Mouse (Mus musculus) stomach, postnatal 0 days (tissue): ENCODE results near the gene Mrps17.

Experiments
- CTCF ChIP-seq: IDR thresholded peaks from 2 replicates; pipeline ENCODE4 v1.5.1; 2016; ENCODE audit warnings: antibody characterized with exemption, low read depth, mild to moderate bottlenecking, moderate library complexity
- EP300 ChIP-seq: optimal IDR thresholded peaks from 2 replicates; pipeline ENCODE3; 2016; ENCODE audit warnings: antibody characterized with exemption

DNA sequence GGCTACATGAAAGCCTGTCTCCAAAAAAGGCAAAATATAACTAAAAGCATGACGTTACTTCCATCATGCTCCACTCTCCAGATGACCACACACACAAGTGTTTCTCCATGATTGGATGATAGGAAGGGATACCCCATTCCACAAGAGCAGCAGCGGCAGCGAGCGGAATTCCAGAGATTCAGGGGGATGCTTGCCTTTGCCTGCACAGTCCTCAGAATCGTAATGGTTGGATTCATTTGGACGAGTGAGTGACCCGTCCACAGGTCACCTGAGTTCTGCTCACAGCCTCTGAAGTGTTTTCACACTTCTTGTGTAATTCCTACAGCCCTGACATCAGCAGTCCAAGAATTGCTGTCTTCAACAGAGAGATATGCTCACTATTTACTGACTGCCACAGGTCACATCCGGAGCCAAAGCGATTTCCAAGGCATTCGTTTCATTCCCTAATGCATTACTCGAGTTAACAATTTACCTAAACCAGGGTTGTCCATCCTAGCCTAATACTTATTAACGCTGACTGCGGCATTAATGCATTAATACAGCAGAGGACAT is 44.7 kb downstream of the Mrps17 start:
- TF ChIP-seq CTCF (no peak), EP300 (no peak)
